Mouse (Mus musculus): ENCODE measurements at regions not wholly inside any gene's neighbourhood (a gene's known extent, or its start where the extent isn't known, plus 50 kb on each side); places are given as distances from the start of the nearest gene placed in this dataset.
"Not testable (repeated sequence)": the region's sequence is repeated elsewhere in the genome, so short reads cannot be mapped to it uniquely, and the experiment has no call there.

GRCm38 (mm10) chr14:102199430-102199829 is 469.7 kb downstream of the Lmo7 start:
- DNase-seq (ENCODE audit: low read depth, low spot score): peak; percentile 95

- no peak for DNase-seq (ENCODE audit: low read depth, low spot score)
Measured at GRCm38 (mm10) chr14:102190786-102191185, 461.0 kb downstream of the Lmo7 start.

- DNase-seq (ENCODE audit: low read depth, low spot score): peak; percentile 34
Measured at GRCm38 (mm10) chr14:102181269-102181668, 451.5 kb downstream of the Lmo7 start.

- DNase-seq (ENCODE audit: low read depth, low spot score): no peak
Measured at GRCm38 (mm10) chr14:102171775-102172174, 442.0 kb downstream of the Lmo7 start.

- DNase-seq (ENCODE audit: low read depth, low spot score): no peak
Measured at GRCm38 (mm10) chr14:102161291-102162284, 431.8 kb downstream of the Lmo7 start.

DNA sequence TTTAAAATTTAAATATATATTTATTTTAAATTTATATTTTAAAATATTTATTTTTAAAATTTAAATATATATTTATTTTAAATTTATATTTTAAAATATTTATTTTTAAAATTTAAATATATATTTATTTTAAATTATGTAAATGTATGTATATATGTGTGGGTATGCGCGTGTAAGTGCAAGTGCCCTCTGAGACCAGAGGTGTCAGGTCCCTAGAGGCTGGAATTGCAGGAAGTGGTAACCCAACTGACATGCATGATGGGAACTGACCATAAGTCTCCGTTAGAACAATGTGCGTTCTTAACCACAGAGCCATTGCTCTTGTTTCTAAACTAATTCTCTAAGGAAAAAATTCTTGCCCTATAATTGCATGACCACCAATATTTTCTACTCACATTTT is 420.7 kb downstream of the Lmo7 start:
- DNase-seq (ENCODE audit: low read depth, low spot score): not testable (repeated sequence)

GRCm38 (mm10) chr14:102142720-102143119 is 413.0 kb downstream of the Lmo7 start:
- DNase-seq (ENCODE audit: low read depth, low spot score): no peak

DNA sequence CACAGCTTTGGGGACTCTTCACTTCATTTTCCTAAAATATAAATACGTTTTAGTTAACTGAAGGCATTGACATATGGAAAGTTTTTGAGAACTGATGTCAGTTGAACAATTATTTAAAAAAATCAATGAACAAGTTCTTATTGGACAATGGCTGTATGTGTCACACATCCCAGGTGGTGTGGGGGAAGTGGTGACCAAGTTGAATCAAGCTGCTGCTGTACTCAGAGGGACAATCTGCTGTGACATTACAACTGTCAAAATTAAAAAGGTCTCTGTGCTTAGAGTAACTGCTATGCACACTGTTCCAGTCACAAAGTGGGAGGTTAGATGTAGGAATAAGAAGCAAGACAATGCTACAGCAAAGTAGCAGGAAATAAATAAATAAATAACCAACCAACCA is 409.2 kb downstream of the Lmo7 start:
- peak; percentile 8 for DNase-seq (ENCODE audit: low read depth, low spot score)

DNA sequence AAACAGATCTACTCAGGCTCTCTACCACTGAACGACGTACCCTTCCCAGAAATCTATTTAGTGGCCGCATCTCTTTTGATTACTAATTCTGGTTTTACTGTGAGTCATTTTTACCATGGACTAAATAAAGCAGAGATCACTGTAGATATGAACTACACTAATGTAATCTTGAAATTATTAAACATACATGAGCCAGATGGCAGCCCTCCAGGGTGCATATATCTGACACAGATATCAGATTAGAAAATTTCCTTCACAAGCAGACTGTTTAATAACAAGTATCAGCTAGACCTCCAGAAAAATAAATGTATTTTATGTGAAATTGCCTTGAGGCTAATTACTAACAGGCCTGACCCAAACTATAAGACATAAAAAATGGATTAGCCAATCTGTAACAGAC is 388.4 kb downstream of the Lmo7 start:
- no peak for DNase-seq (ENCODE audit: low read depth, low spot score)

- peak; percentile 48 for DNase-seq (ENCODE audit: low read depth, low spot score)
Measured at GRCm38 (mm10) chr14:102106165-102106564, 376.4 kb downstream of the Lmo7 start.

GRCm38 (mm10) chr14:102094105-102094504 is 364.3 kb downstream of the Lmo7 start:
- DNase-seq (ENCODE audit: low read depth, low spot score): no peak

DNA sequence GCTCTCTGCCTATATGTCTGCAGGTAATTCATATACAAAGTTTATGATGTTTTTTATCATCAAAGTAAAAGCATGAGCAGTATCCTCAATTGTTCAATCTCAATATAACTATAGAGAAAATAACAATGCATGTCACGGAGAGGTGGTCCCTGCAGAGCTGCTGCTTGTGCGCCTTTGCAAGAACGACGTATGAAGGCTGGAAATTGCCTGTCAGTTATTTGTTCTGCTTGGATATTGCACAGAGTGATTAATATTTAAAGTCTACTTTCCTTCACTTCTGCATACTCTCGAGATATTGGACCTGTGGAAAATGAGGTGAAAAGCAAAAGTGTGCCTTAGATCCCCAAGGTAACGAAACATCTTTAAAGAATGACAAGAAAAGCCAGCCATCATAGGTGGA is 362.8 kb downstream of the Lmo7 start:
- no peak for DNase-seq (ENCODE audit: low read depth, low spot score)

DNA sequence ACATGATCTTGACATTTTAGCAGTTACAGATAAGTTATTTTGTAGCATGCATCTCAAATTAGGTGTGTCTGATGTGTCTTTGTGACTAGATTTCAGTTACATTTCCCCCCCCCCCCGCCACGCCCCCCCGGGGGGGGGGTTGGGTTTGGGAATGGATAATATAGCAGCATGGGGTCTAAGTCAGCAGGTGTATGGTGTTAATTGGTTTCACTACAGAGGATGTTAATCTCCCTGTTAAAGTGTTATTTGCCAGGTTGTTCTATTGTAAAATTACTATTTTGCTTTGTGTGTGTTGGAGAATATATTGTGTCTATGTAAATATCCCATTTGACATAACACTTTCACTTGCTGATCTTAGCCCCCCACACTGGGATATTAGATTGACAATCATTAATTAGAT is 319.2 kb downstream of the Lmo7 start:
- no peak for DNase-seq (ENCODE audit: low read depth, low spot score)

DNA sequence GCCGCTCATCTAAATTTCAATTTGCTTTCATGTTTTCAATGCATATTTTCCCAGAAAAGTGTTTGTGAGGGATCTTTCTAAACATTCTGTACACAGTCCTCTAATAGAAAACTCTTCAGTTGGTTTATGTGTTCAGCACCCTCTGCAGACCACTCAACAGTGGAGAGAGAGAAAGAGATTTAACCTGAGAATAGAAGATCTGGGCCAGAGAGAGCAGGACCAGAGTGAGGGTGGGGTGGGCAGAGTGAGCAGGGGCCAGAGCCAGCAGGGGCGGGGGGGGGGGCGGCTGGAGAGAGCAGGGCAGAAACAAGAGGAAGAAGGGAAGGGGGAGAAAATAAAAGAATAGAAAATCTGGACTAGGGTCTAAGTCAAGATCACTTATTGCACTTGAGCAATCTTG is 318.7 kb downstream of the Lmo7 start:
- no peak for DNase-seq (ENCODE audit: low read depth, low spot score)

- DNase-seq (ENCODE audit: low read depth, low spot score): no peak
Measured at GRCm38 (mm10) chr14:102038145-102038544, 308.4 kb downstream of the Lmo7 start.

- DNase-seq (ENCODE audit: low read depth, low spot score): no peak
Measured at GRCm38 (mm10) chr14:102037487-102037886, 307.7 kb downstream of the Lmo7 start.

- no peak for DNase-seq (ENCODE audit: low read depth, low spot score)
Measured at GRCm38 (mm10) chr14:102031047-102031903, 301.5 kb downstream of the Lmo7 start.

DNA sequence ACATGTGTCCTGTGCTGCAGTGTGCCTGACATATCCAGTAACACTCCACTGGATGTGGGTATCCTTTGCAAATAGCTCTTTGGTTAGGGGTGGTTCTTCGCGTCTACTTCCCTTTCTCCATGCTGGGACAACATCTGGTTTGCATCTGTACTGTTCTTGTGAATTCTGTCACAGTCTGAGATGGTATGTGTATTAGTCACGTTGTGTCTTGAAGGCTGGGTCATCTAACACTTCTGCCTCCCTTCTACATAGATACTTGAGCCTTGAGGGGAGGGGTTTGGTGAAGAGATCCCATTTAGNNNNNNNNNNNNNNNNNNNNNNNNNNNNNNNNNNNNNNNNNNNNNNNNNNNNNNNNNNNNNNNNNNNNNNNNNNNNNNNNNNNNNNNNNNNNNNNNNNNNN is 294.9 kb downstream of the Lmo7 start:
- no peak for DNase-seq (ENCODE audit: low read depth, low spot score)

- peak; percentile 4 for DNase-seq (ENCODE audit: low read depth, low spot score)
Measured at GRCm38 (mm10) chr14:102020161-102020605, 290.4 kb downstream of the Lmo7 start.

DNA sequence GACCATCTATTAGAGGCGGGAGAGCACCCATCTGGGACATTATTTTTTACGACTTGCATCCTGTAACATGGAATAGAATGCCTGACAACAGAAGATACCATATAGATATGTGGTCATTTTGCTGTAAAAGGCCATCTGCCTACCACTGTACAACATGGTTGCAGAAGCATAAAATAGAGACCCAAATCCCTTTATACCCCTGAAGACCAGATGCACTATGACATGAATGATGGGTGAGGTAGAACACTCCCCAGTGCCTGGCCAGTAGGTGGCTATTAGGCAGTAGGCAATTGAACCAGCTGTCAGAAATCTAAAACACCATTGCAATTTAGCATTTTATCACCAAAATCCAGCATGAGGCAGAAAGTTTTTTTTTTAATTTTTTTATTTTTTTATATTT is 289.6 kb downstream of the Lmo7 start:
- DNase-seq (ENCODE audit: low read depth, low spot score): no peak

- no peak for DNase-seq (ENCODE audit: low read depth, low spot score)
Measured at GRCm38 (mm10) chr14:102016572-102016971, 286.8 kb downstream of the Lmo7 start.

GRCm38 (mm10) chr14:102014976-102015603 is 285.3 kb downstream of the Lmo7 start:
- no peak for DNase-seq (ENCODE audit: low read depth, low spot score)
